Mouse (Mus musculus): ENCODE measurements around the gene Sema4b.

DNA sequence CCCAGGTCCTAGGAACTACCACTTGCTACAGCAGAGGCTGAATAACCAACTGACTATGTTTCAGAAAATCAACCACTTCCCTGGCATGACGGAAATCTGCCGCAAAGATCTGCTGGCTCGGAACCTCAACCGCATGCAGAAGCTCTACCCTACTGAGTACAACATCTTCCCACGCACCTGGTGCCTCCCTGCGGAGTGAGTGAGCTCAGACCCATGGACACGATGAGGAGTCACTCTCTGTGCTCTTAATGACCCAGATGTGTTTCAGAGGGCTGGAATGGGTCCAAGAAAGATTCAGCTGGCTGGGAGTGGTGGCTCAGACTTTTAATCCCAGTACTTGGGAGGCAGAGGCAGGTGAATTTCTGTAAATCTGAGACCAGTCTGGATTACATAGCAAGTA is 65.8 kb downstream of the Sema4b start:
- no peak for TF ChIP-seq CTCF (IDR thresholded peaks at IDR 0.05; ENCODE audit: low read depth)
- no peak for TF ChIP-seq EP300 (IDR thresholded peaks at IDR 0.05; ENCODE audit: low read depth)

All from liver, embryonic 14.5 days (tissue).